Mouse (Mus musculus) intestine, embryonic 16.5 days (tissue): ENCODE results near the gene Ipmk. TPM values are rescaled to one million over a fixed set of nuclear protein-coding genes. Genes with fewer than 3 reads are reported as not detected.

ENCODE experiments used
- ATAC-seq: fragments of 200-750 bp; cut with Nextera tagmentation; 2 replicates; pipeline ENCODE4 v1.8.0; 2017; ENCODE audit warnings: moderate TSS enrichment, moderate library complexity
- H3K27ac ChIP-seq: fragments of 300-500 bp; sonication (generic); 2 replicates; pipeline ENCODE4 v1.5.1; 2014; ENCODE audit warnings: mild to moderate bottlenecking, low read length
- H3K27me3 ChIP-seq: fragments of 300-500 bp; sonication (generic); replicated peaks from 2 replicates; pipeline ENCODE4 v1.6.1; 2014; ENCODE audit warnings: low read length, control low read depth, mixed read lengths; ENCODE audit not compliant: control insufficient read depth, insufficient read depth
- H3K36me3 ChIP-seq: fragments of 300-500 bp; sonication (generic); 2 replicates; pipeline ENCODE4 v1.6.1; 2014; ENCODE audit warnings: low read length, control low read depth; ENCODE audit not compliant: control insufficient read depth, insufficient read depth
- H3K4me1 ChIP-seq: fragments of 300-500 bp; sonication (generic); 2 replicates; pipeline ENCODE4 v1.6.1; 2014; ENCODE audit warnings: low read length, control low read depth, mixed read lengths; ENCODE audit not compliant: control insufficient read depth, insufficient read depth
- H3K4me2 ChIP-seq: fragments of 300-500 bp; sonication (generic); 2 replicates; pipeline ENCODE4 v1.6.1; 2014; ENCODE audit warnings: low read depth, low read length, control low read depth
- H3K4me3 ChIP-seq: fragments of 300-500 bp; sonication (generic); 2 replicates; pipeline ENCODE4 v1.5.1; 2014; ENCODE audit warnings: mild to moderate bottlenecking, low read length
- H3K9ac ChIP-seq: fragments of 300-500 bp; sonication (generic); 2 replicates; pipeline ENCODE4 v1.6.1; 2014; ENCODE audit warnings: low read depth, low read length
- H3K9me3 ChIP-seq: fragments of 300-500 bp; sonication (generic); 2 replicates; pipeline ENCODE4 v1.6.1; 2016; ENCODE audit warnings: low read length, control low read depth; ENCODE audit not compliant: control insufficient read depth
- WGBS: fragments of 180-500 bp; shearing (Covaris S2); extraction: QIAGEN DNeasy Blood & Tissue Kit; methylation state at CpG from one replicate; pipeline ENCODE4 v1.1.7; 2014; 5-methylcytosine and 5-hydroxymethylcytosine counted together
- polyA plus RNA-seq: library from polyadenylated mRNA; unstranded; fragments of >200 nt; fragmentation: Nextera tagmentation; extraction: Ambion mirVana; gene quantifications from 2 replicates; pipeline ENCODE4 v1.2.1, GENCODE M21; 2015

The Ipmk gene
- polyA plus RNA-seq, 1 experiment from 2014 or later = 25.4 TPM

DNA sequence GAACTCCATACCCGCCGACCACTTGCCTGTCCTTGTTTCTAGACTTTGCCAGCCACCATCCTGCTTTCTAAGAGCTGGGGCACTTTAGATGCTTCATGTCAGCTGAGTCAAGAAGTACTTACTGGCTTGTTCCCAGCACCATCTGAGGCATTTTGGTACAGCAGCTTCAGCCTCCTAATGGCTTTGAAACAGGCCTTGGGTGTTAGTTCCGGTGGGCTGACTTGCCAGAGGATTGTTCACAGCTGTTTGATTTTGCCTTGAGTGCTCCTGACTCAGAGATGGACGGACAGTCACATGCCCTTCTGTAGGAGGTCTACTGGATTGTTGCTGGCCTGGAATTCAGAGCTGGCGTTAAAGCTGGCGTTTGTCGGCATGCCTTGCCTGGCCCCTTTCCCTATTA, 13.5 kb downstream of the Ipmk start:
- Histone ChIP-seq H3K9me3 (no peaks in the 10 kb centered on the region), H3K27me3 (no peaks in the 10 kb centered on the region), H3K4me3 (no peak overlapping the region), H3K4me2 (no peak overlapping the region), H3K27ac (no peak overlapping the region), H3K4me1 (peaks cover 8% of the 10 kb centered on the region), H3K36me3 (peaks cover 2% of the 10 kb centered on the region; the same call in 1 of the 2 replicates), H3K9ac (no peak overlapping the region)
- ATAC-seq = no peak
- WGBS = 77% methylated on average over 7 of the region's 7 CpGs

DNA sequence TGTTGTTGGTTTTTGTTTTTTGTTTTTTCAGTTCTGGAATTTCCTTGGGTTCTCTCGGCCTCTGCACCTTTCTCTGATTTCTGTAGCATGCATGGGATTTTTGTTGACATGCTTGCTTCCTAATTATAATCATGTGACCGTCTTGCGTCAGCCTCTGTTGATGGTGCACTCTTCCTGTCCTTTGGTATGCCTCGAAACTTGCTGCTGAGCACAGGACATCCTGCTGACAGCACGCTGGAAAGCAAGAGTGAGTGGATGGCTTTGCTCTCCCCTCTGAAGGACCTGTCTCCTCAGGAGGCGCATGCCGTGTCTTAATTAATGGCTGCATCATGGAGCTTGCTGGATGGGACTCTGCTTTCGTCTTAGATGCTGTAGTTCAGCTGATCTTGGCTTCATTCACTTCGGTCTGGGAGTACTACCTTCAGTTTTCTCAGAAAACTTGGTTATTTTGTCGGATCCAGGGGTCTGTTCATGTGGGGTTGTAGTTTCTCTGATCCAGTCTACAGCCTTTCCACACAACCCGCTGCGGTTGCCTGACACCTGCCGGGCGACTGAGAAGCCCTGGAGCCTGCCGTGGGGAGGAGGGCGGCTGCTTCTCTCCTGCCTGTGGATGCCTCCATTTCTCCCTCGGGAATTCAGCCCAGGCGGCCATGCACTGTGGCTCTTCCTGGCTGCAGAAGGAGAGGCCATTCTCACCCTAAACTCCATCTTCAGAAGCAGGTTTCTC, 14.4 kb downstream of the Ipmk start:
- H3K36me3 ChIP-seq = peaks cover 3% of the 10 kb centered on the region; the same call in 1 of the 2 replicates
- 0 out of 2 replicates have a peak overlapping the region, but pooled peaks have one; percentile 17 for H3K4me2 ChIP-seq
- peak overlapping the region; percentile 24; the same call in 1 of the 2 replicates for H3K9ac ChIP-seq
- no peak for ATAC-seq
- 38% methylated on average over 18 of the region's 18 CpGs for WGBS
- H3K4me1 ChIP-seq = peaks cover 8% of the 10 kb centered on the region
- no peak overlapping the region for H3K27ac ChIP-seq
- H3K4me3 ChIP-seq = no peak overlapping the region
- no peaks in the 10 kb centered on the region for H3K27me3 ChIP-seq
- H3K9me3 ChIP-seq = no peaks in the 10 kb centered on the region

DNA sequence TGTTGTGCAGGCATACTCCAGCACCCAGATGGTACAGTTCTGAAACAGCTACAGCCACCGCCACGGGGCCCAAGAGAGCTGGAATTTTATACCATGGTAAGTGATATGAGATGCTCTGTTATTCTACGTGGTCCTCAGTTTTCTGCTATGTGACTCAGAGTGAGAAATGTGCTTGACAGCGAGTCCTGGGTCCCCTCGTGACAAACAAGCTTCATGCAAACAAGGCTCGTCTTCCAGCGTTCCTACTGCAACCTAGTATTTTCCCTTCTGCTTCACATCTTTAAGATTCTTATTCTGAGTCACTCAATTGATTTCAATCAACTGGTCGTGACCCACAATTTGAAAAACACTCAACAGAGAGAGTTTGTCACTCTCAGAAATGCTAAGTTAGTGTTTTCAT, 15.9 kb downstream of the Ipmk start:
- peaks cover 7% of the 10 kb centered on the region; the same call in 1 of the 2 replicates for H3K36me3 ChIP-seq
- 86% methylated on average over 8 of the region's 8 CpGs for WGBS
- no peak overlapping the region for H3K4me2 ChIP-seq
- H3K27ac ChIP-seq = no peak overlapping the region
- H3K27me3 ChIP-seq = no peaks in the 10 kb centered on the region
- H3K9me3 ChIP-seq = no peaks in the 10 kb centered on the region
- no peak overlapping the region for H3K4me3 ChIP-seq
- peaks cover 8% of the 10 kb centered on the region for H3K4me1 ChIP-seq
- no peak for ATAC-seq
- H3K9ac ChIP-seq = no peak overlapping the region

DNA sequence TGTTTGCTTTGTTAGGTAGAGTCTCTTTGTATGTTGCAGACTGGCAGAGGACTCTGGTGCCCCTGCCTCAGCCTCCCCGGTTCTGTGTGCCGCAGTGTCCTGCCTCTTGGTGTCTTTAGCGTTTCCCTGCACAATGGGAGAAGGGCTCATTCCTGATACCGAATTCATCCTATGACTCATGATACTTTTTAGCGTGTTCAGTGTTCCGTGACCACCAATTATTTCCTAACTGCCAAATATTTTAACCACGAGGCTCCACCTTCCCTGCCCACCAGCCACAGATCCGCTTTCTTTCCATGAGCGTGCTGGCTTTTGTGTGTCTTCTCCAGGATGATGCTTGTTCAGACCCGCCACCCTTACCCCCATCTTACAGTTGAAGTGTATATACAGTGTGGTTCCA, 16.3 kb downstream of the Ipmk start:
- 88% methylated on average over 10 of the region's 10 CpGs for WGBS

DNA sequence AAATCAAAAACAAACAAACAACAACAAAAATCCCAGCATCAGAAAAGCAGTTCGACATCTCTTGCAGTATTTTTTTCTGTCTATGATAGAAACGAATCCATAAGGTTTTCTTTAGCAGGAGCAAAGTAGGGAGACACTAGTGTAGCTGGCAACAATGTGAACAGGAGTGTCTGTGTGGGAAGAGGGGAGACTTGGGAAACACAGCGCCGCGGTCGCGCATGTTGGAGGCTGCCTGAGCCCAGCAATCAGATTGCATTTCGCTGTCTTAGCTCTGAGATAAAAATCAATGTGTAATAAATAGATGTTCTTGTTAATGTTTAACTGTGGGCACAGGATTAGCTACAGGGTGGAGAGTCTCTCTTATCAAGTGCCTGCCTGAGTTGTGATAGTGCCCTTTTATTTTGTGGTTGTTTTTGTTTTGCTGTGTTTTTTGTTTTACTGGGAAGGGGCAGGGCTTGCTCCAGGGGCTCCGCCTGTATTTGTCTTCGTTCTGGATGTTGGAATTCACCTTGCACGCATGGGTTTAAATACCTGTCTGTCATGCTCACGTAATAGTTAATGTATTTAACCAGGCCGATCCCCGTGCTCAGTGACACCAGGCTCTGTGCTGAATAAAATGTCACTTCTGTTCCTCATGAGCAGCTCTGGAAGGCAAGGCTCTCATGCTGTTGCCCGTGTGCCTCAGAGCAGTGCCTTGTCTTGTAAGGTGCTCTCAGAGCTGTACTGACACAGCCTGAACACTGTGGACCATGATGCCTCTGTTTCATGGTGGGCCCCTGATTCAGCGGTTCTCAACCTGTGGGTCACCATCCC, 20.8 kb downstream of the Ipmk start:
- Histone ChIP-seq H3K9ac (no peak overlapping the region; the same call in 1 of the 2 replicates), H3K36me3 (peaks cover 7% of the 10 kb centered on the region; the same call in 1 of the 2 replicates), H3K9me3 (no peaks in the 10 kb centered on the region), H3K27me3 (no peaks in the 10 kb centered on the region), H3K4me2 (peak overlapping the region; percentile 30; the same call in 1 of the 2 replicates), H3K4me3 (no peak overlapping the region), H3K4me1 (peaks cover 6% of the 10 kb centered on the region), H3K27ac (peak overlapping the region; percentile 82)
- WGBS = 64% methylated on average over 16 of the region's 16 CpGs
- peak; percentile 73 for ATAC-seq

More for the DNA sequence above, 16.3 kb downstream of the Ipmk start:
- Histone ChIP-seq H3K27me3 (no peaks in the 10 kb centered on the region), H3K4me2 (no peak overlapping the region), H3K4me3 (no peak overlapping the region), H3K27ac (no peak overlapping the region), H3K9ac (no peak overlapping the region), H3K4me1 (peaks cover 12% of the 10 kb centered on the region), H3K36me3 (peaks cover 7% of the 10 kb centered on the region; the same call in 1 of the 2 replicates), H3K9me3 (no peaks in the 10 kb centered on the region)
- ATAC-seq = no peak

DNA sequence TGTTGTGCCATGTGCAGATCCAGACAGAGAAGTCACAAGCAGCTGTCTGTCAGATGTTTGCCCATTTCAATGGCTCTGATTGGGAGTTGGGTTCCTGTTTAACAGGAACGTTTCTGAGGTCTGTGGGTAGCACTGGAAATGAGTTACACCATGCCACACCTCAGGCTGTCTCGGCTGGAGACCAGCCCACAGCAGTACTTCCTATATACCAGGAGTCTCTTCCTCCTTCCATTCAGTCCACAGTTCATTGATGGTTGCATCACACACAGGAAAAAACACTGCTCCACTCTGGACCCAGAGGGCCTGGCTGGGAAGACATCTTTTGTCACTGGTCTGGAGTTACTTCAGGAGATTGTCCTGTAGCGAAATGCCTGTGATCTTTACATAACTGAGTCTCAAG, 21.9 kb downstream of the Ipmk start:
- Histone ChIP-seq H3K4me2 (no peak overlapping the region), H3K4me3 (no peak overlapping the region), H3K27ac (peak overlapping the region; percentile 82), H3K9me3 (no peaks in the 10 kb centered on the region), H3K4me1 (peaks cover 6% of the 10 kb centered on the region), H3K9ac (no peak overlapping the region), H3K27me3 (no peaks in the 10 kb centered on the region), H3K36me3 (peaks cover 8% of the 10 kb centered on the region)
- peak; percentile 85 for ATAC-seq
- WGBS = 51% methylated on average over 3 of the region's 3 CpGs

DNA sequence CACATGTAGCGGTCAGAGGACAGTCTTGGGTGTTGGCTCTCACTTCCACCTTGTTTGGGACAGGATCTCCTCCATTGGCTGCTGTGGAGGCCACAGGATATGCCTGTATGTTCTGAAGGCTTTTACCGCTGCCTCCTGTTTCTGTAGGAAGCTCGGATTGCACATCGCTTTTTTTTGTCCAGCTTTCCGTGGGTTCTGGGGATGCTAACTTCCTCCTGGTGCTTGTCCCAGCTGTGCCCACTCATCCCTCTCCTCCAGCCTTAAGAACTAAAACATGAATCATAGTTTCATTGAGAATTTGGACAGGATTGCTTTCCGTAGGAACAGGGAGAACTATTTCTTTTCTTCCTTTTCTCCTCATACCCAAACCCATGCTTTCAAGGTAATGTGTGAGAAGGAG, 24.3 kb downstream of the Ipmk start:
- H3K4me2 ChIP-seq = no peak overlapping the region
- H3K27ac ChIP-seq = no peak overlapping the region
- H3K9ac ChIP-seq = no peak overlapping the region
- peaks cover 6% of the 10 kb centered on the region for H3K4me1 ChIP-seq
- no peaks in the 10 kb centered on the region for H3K9me3 ChIP-seq
- no peak overlapping the region for H3K4me3 ChIP-seq
- H3K27me3 ChIP-seq = no peaks in the 10 kb centered on the region
- no peak for ATAC-seq
- peaks cover 8% of the 10 kb centered on the region for H3K36me3 ChIP-seq
- WGBS = 76% methylated on average over 6 of the region's 6 CpGs

DNA sequence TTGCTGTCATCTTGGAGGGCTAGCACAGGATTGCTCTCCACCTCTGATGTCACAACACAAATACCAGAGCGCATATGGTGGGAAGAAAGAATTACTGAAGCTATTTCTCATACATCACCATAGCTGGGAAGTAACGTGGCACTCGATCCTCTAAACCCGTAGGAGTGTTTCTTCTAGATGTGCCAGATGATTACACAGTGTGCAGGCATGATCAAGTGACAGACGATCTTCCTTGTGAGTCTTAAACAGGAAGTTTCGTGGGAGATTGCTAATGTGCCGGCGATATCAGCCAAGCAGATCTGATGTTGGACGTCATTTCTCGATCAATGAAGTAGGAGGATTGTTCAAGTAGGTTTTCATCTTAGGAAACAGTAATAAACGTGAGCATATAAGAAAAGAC, 26.1 kb downstream of the Ipmk start:
- whole genome bisulfite sequencing = 89% methylated on average over 11 of the region's 11 CpGs
- ATAC-seq = no peak
- Histone ChIP-seq H3K27ac (no peak overlapping the region), H3K27me3 (no peaks in the 10 kb centered on the region), H3K4me2 (no peak overlapping the region), H3K9me3 (no peaks in the 10 kb centered on the region), H3K4me1 (peaks cover 3% of the 10 kb centered on the region; the same call in 1 of the 2 replicates), H3K9ac (no peak overlapping the region), H3K4me3 (no peak overlapping the region), H3K36me3 (peaks cover 3% of the 10 kb centered on the region; the same call in 1 of the 2 replicates)

DNA sequence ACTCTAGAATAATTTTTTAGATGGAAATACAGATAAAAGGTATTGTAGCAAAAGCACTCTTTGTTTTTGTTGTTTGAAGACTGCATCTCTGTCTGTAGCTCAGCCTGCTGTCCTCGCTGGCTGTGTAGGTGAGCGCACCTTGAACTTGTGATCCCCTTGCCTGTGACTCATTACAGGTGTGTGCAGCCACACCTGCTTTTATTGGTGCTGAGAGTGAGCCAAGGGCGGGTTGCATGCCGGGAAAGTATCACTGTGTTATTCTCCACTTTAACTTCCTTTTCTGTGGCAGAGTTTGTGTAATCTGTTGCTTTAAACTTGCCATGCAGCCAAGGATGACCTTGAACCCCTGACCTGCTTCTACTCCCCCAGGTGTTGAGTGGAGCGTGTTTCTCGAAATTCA, 28.5 kb downstream of the Ipmk start:
- Histone ChIP-seq H3K4me2 (no peak overlapping the region), H3K36me3 (peaks cover 3% of the 10 kb centered on the region; the same call in 1 of the 2 replicates), H3K9ac (no peak overlapping the region), H3K27me3 (no peaks in the 10 kb centered on the region), H3K9me3 (no peaks in the 10 kb centered on the region), H3K4me1 (no peaks in the 10 kb centered on the region), H3K27ac (peak overlapping the region; percentile 69), H3K4me3 (no peak overlapping the region)
- ATAC-seq = peak; percentile 97
- WGBS = 53% methylated on average over 6 of the region's 6 CpGs
